Mouse (Mus musculus) embryo, embryonic 11 days (tissue): Measurements from ENCODE around the gene 1110057P08Rik.
"Not testable (repeated sequence)": the region's sequence is repeated elsewhere in the genome, so short reads cannot be mapped to it uniquely, and the experiment has no call there.

Experiments
- DNase-seq: peaks from one replicate; pipeline ENCODE4 v3.0.0-alpha.2; 2015

The 1110057P08Rik gene

GRCm38 (mm10) chr16:89174435-89174834 lies at the start of gene 1110057P08Rik:
Gene 1110057P08Rik, plus strand, starts transcription at chr16:89174735.
- DNase-seq = no peak

- DNase-seq = no peak
These were observed 34.0 kb upstream of the 1110057P08Rik start, which contains the start of gene Gm6358 for GRCm38 (mm10) chr16:89140551-89140950. Gene Gm6358, plus strand, starts transcription at chr16:89140851.

GRCm38 (mm10) chr16:89150786-89151185 lies 23.7 kb upstream of the 1110057P08Rik start, which contains the start of gene Gm10061:
Gene Gm10061, plus strand, starts transcription at chr16:89151086.
- DNase-seq = no peak

GRCm38 (mm10) chr16:89157652-89158051 lies 16.9 kb upstream of the 1110057P08Rik start, which contains the start of gene Gm9789:
Gene Gm9789, plus strand, starts transcription at chr16:89157952.
- DNase-seq = no peak

GRCm38 (mm10) chr16:89169190-89169589 lies 5.3 kb upstream of the 1110057P08Rik start, which contains the start of gene Gm7735:
Gene Gm7735, plus strand, starts transcription at chr16:89169490.
- not testable (repeated sequence) for DNase-seq

- DNase-seq = no peak
These were observed 14.1 kb downstream of the 1110057P08Rik start for GRCm38 (mm10) chr16:89188621-89189020.

- DNase-seq = no peak
These were observed 31.0 kb downstream of the 1110057P08Rik start, which contains the start of gene Krtap20-2 for GRCm38 (mm10) chr16:89205561-89205960. Gene Krtap20-2, plus strand, starts transcription at chr16:89205861.
